Mouse (Mus musculus): ENCODE measurements around the gene Clec4n.
"Not testable (repeated sequence)": the region's sequence is repeated elsewhere in the genome, so short reads cannot be mapped to it uniquely, and the experiment has no call there.

Gene Clec4n

DNA sequence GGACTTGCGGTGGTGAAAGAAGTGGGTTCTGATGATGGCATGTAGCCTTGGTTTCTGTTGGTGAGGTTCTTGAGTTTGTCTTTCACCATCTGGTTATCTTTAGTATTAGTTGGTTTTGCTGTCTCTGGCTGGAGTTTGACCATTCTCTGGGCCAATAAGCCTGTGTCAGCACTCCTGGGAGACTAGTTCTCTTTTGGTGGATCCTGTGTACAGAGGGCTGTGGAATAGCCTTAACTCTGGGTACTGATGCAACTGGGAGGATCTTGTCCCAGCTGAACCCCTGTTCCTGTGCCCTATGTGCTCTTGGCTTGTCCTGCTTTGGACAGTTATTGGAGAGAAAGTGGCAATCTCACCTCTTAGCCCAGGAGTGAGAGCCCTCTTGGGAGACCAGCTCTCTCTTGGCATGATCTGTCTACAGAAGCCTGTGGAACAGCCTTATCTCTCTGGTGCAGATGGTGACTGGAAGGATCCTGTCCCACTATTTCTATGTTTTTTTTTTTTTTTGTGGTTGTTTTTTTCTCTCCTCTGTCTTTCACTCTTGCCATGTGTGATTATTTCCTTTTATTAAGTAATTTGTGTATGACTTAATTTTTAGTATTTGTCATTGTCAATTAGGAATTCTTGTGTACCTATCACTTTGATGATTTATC is 63.2 kb downstream of the Clec4n start:
- DNase-seq (ENCODE audit: extremely low read depth, low read depth): peak; percentile 81

GRCm38 (mm10) chr6:123293509-123293908 is 63.9 kb downstream of the Clec4n start:
- not testable (repeated sequence) for DNase-seq (ENCODE audit: extremely low read depth, low read depth)
